Mouse (Mus musculus): ENCODE measurements around the gene Mark2. TPM values are rescaled to one million over a fixed set of nuclear protein-coding genes. Genes with fewer than 3 reads are reported as not detected.

Gene Mark2
- polyA plus RNA-seq, 1 experiment = 66.7 TPM

GRCm38 (mm10) chr19:7316822-7317221 is 24.8 kb downstream of the Mark2 start:
- H3K27ac ChIP-seq (ENCODE audit: control insufficient read depth, insufficient read depth, low read depth, low read length, poor library complexity) = no peak overlapping the region
- H3K4me3 ChIP-seq (replicated peaks; ENCODE audit: control insufficient read depth, low read depth, low read length) = no peak overlapping the region
- TF ChIP-seq POLR2A (IDR thresholded peaks at IDR 0.05; ENCODE audit: borderline replicate concordance, control insufficient read depth, low read depth, low read length) (no peak), CTCF (IDR thresholded peaks at IDR 0.05; ENCODE audit: control insufficient read depth, insufficient read depth, low read length) (no peak)
- H3K4me1 ChIP-seq (ENCODE audit: control insufficient read depth, insufficient read depth, low read length) = peaks cover 9% of the 10 kb centered on the region
- 74% methylated on average over 4 of the region's 4 CpGs for WGBS

- 48% methylated on average over 4 of the region's 4 CpGs for WGBS
- H3K4me1 ChIP-seq (ENCODE audit: control insufficient read depth, insufficient read depth, low read length) = peaks cover 14% of the 10 kb centered on the region
- TF ChIP-seq POLR2A (IDR thresholded peaks at IDR 0.05; ENCODE audit: borderline replicate concordance, control insufficient read depth, low read depth, low read length) (no peak), CTCF (IDR thresholded peaks at IDR 0.05; ENCODE audit: control insufficient read depth, insufficient read depth, low read length) (no peak)
- H3K27ac ChIP-seq (ENCODE audit: control insufficient read depth, insufficient read depth, low read depth, low read length, poor library complexity) = no peak overlapping the region
- H3K4me3 ChIP-seq (replicated peaks; ENCODE audit: control insufficient read depth, low read depth, low read length) = no peak overlapping the region
Measured at GRCm38 (mm10) chr19:7315587-7315984, 26.1 kb downstream of the Mark2 start.

- Histone ChIP-seq H3K4me1 (ENCODE audit: control insufficient read depth, insufficient read depth, low read length) (peaks cover 15% of the 10 kb centered on the region), H3K4me3 (replicated peaks; ENCODE audit: control insufficient read depth, low read depth, low read length) (no peak overlapping the region), H3K27ac (ENCODE audit: control insufficient read depth, insufficient read depth, low read depth, low read length, poor library complexity) (no peak overlapping the region)
- 17% methylated on average over 8 of the region's 8 CpGs for WGBS
- TF ChIP-seq CTCF (IDR thresholded peaks at IDR 0.05; ENCODE audit: control insufficient read depth, insufficient read depth, low read length) (no peak), POLR2A (IDR thresholded peaks at IDR 0.05; ENCODE audit: borderline replicate concordance, control insufficient read depth, low read depth, low read length) (no peak)
Measured at GRCm38 (mm10) chr19:7314976-7315586, 26.6 kb downstream of the Mark2 start.

- Histone ChIP-seq H3K27ac (ENCODE audit: control insufficient read depth, insufficient read depth, low read depth, low read length, poor library complexity) (no peak overlapping the region), H3K4me1 (ENCODE audit: control insufficient read depth, insufficient read depth, low read length) (peaks cover 17% of the 10 kb centered on the region), H3K4me3 (replicated peaks; ENCODE audit: control insufficient read depth, low read depth, low read length) (no peak overlapping the region)
- WGBS = 63% methylated on average over 2 of the region's 2 CpGs
- no peak for TF ChIP-seq POLR2A (IDR thresholded peaks at IDR 0.05; ENCODE audit: borderline replicate concordance, control insufficient read depth, low read depth, low read length)
- no peak for TF ChIP-seq CTCF (IDR thresholded peaks at IDR 0.05; ENCODE audit: control insufficient read depth, insufficient read depth, low read length)
Measured at GRCm38 (mm10) chr19:7313660-7314059, 28.0 kb downstream of the Mark2 start.

GRCm38 (mm10) chr19:7311306-7311705 is 30.4 kb downstream of the Mark2 start:
- no peak overlapping the region for H3K4me3 ChIP-seq (replicated peaks; ENCODE audit: control insufficient read depth, low read depth, low read length)
- 39% methylated on average over 10 of the region's 10 CpGs for WGBS
- no peak overlapping the region for H3K27ac ChIP-seq (ENCODE audit: control insufficient read depth, insufficient read depth, low read depth, low read length, poor library complexity)
- peaks cover 21% of the 10 kb centered on the region for H3K4me1 ChIP-seq (ENCODE audit: control insufficient read depth, insufficient read depth, low read length)
- no peak for TF ChIP-seq POLR2A (IDR thresholded peaks at IDR 0.05; ENCODE audit: borderline replicate concordance, control insufficient read depth, low read depth, low read length)
- TF ChIP-seq CTCF (IDR thresholded peaks at IDR 0.05; ENCODE audit: control insufficient read depth, insufficient read depth, low read length) = no peak

GRCm38 (mm10) chr19:7310704-7311103 is 31.0 kb downstream of the Mark2 start:
- H3K4me1 ChIP-seq (ENCODE audit: control insufficient read depth, insufficient read depth, low read length) = peaks cover 21% of the 10 kb centered on the region
- TF ChIP-seq CTCF (IDR thresholded peaks at IDR 0.05; ENCODE audit: control insufficient read depth, insufficient read depth, low read length) (no peak), POLR2A (IDR thresholded peaks at IDR 0.05; ENCODE audit: borderline replicate concordance, control insufficient read depth, low read depth, low read length) (no peak)
- no peak overlapping the region for H3K27ac ChIP-seq (ENCODE audit: control insufficient read depth, insufficient read depth, low read depth, low read length, poor library complexity)
- WGBS = 51% methylated on average over 5 of the region's 5 CpGs
- H3K4me3 ChIP-seq (replicated peaks; ENCODE audit: control insufficient read depth, low read depth, low read length) = no peak overlapping the region

GRCm38 (mm10) chr19:7309738-7310330 is 31.8 kb downstream of the Mark2 start:
- Histone ChIP-seq H3K4me1 (ENCODE audit: control insufficient read depth, insufficient read depth, low read length) (peaks cover 19% of the 10 kb centered on the region), H3K4me3 (replicated peaks; ENCODE audit: control insufficient read depth, low read depth, low read length) (no peak overlapping the region), H3K27ac (ENCODE audit: control insufficient read depth, insufficient read depth, low read depth, low read length, poor library complexity) (no peak overlapping the region)
- TF ChIP-seq CTCF (IDR thresholded peaks at IDR 0.05; ENCODE audit: control insufficient read depth, insufficient read depth, low read length) (no peak), POLR2A (IDR thresholded peaks at IDR 0.05; ENCODE audit: borderline replicate concordance, control insufficient read depth, low read depth, low read length) (no peak)
- WGBS = 35% methylated on average over 2 of the region's 2 CpGs

- WGBS = 54% methylated on average over 8 of the region's 8 CpGs
- H3K4me1 ChIP-seq (ENCODE audit: control insufficient read depth, insufficient read depth, low read length) = peaks cover 18% of the 10 kb centered on the region
- TF ChIP-seq POLR2A (IDR thresholded peaks at IDR 0.05; ENCODE audit: borderline replicate concordance, control insufficient read depth, low read depth, low read length) (no peak), CTCF (IDR thresholded peaks at IDR 0.05; ENCODE audit: control insufficient read depth, insufficient read depth, low read length) (no peak)
- no peak overlapping the region for H3K27ac ChIP-seq (ENCODE audit: control insufficient read depth, insufficient read depth, low read depth, low read length, poor library complexity)
- H3K4me3 ChIP-seq (replicated peaks; ENCODE audit: control insufficient read depth, low read depth, low read length) = no peak overlapping the region
Measured at GRCm38 (mm10) chr19:7307995-7308770, 33.5 kb downstream of the Mark2 start.
